Mouse (Mus musculus) left cerebral cortex, postnatal 14 days (tissue): ENCODE data around the gene Nasp. TPM values are rescaled to one million over a fixed set of nuclear protein-coding genes. Genes with fewer than 3 reads are reported as not detected.
"Not testable (repeated sequence)": the region's sequence is repeated elsewhere in the genome, so short reads cannot be mapped to it uniquely, and the experiment has no call there.

Experiments used
- DNase-seq, 2 experiments: peaks; one replicate each; pipeline ENCODE4 v3.0.0; 2021 to 2022; ENCODE audit warnings: low spot score in 2 of 2, mixed read lengths in 1 of 2
- intact Hi-C: fragments of 180-260 bp; cut with DNase I; formaldehyde crosslinking; loops from one replicate; pipeline ENCODE4 v1.15.1; 2025
- long read RNA-seq, 2 experiments: library from polyadenylated mRNA; stranded (forward); transcript quantifications; one replicate each; pipeline ENCODE4 v2.0.0; 2021
- total RNA-seq, 2 experiments: library from RNA; stranded (reverse); gene quantifications; 2 replicates each; pipeline ENCODE4 v1.2.3; 2021

Gene Nasp
- 10 to 100 TPM; 47.6 to 49.9 TPM for total RNA-seq
- long read RNA-seq, experiment 1, transcript Nasp-202 (14 exons, 2,118 nt) = major isoform, 19 of 32 reads
- long read RNA-seq, experiment 1, partial matches to known transcripts = 8 of 32 reads
- long read RNA-seq, experiment 1, other reads (novel, unspliced or antisense) = 4 of 32 reads
- long read RNA-seq, experiment 2, transcript Nasp-202 (14 exons, 2,118 nt) = major isoform, 12 of 22 reads
- long read RNA-seq, experiment 2, partial matches to known transcripts = 7 of 22 reads
- long read RNA-seq, experiment 2, other reads (novel, unspliced or antisense) = 2 of 22 reads

GRCm38 (mm10) chr4:116627722-116628662, at the start of gene Nasp:
Gene Nasp, minus strand, starts transcription at chr4:116627941.
- intact Hi-C loops = no loop called here
- DNase-seq = peak; percentile 85 to 88

GRCm38 (mm10) chr4:116676027-116676426, 48.3 kb upstream of the Nasp start:
- intact Hi-C loops = no loop called here
- DNase-seq = no peak

- DNase-seq, intact Hi-C loops: not testable (repeated sequence)
Measured at GRCm38 (mm10) chr4:116674761-116675160, 47.0 kb upstream of the Nasp start.

DNA sequence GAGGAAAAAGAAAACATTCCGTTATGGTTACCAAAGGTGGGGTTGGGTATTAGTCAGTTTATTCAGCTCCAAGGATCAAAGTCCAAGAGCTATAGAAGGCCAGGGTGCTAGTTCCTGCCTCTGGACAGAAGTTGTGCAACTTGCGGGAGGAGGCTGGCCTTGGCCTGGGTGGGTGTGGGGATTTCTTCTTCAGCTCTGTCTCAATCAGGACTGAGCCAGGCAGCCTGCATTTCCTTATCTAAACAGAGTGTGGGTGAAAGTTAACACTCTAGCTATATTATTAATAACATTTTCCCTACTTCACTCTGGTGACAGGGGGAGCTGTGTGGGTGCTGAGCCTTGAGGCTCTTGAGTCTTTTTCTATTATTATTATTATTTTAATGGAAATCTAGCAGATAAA, 45.0 kb upstream of the Nasp start:
- DNase-seq = no peak
- intact Hi-C loops = no loop called here

- DNase-seq = no peak
- intact Hi-C loops = no loop called here
Measured at GRCm38 (mm10) chr4:116669291-116669690, 41.5 kb upstream of the Nasp start.

- DNase-seq = no peak
Measured at GRCm38 (mm10) chr4:116668145-116668544, 40.4 kb upstream of the Nasp start.

DNA sequence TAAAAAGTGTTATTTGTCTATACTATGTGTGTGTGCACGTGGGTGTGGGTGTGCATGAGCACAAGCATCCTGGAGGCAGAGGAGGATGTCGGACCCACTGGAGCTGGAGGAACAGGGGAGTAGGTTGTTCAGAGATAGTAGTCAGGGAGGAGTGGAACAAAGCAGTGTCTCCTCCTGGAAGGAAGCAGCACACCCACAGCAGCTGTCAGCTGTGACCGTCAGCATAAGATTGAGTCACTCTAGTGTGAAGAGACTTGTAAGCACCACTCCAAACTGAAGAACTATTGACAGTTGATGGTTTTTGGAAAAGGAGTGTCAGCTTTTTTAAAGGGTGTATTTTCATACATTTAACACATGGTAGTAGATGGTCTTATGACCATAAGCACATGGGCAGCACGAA, 38.9 kb upstream of the Nasp start:
- DNase-seq = no peak

More at GRCm38 (mm10) chr4:116668145-116668544, 40.4 kb upstream of the Nasp start:
- intact Hi-C loops = no loop called here

DNA sequence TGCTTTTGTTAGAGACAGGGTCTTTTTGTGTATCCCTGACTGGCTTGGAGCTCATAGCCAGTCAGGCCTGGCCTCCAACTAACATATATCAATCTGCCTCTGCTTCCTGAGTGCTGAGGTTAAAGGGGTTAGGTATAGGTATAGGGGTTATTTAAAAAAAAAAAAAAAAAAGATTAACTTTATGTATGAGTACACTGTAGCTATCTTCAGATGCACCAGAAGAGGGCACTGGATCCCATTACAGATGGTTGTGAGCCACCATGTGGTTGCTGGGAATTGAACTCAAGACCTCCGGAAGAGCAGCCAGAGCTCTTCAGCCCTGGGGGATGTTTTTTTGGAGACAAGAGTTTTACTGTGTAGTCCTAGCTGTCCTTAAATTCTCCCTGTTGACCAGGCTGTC, 34.3 kb upstream of the Nasp start:
- no peak for DNase-seq
- intact Hi-C loops = no loop called here

More for the DNA sequence above, 38.9 kb upstream of the Nasp start:
- intact Hi-C loops = no loop called here

DNA sequence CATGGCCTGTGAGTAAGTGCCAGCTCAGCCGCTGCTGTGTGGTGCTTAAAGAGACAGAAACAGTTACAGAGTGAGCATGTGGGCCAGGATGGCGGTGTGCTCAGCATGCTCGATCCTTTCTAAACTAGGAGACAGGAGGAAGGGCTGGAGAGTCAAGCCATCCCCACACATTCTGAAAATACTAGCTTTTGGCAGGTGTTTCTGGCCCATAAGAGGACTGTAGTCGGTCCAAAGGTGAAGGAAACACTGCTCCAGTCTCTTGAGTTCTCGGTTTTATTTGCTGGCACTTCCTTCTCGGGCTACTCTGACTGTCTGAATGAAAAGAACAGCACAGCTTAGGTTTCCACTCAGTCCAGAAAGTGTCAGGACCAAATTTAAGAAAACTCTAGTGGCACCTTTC, 33.1 kb upstream of the Nasp start:
- no peak for DNase-seq
- intact Hi-C loops = no loop called here

DNA sequence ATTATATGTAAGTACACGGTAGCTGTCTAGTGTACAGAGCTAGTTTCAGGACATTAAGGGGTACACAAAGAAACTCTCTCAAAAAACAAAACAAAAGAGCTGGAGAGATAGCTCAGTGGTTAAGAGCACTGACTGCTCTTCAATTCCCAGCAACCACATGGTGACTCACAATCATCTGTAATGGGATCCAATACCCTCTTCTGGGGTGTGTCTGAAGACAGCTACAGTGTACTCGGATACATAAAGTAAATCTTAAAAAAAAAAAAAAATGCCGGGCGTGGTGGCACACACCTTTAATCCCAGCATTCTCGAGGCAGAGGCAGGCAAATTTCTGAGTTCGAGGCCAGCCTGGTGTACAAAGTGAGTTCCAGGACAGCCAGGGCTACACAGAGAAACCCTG, 32.2 kb upstream of the Nasp start:
- DNase-seq, intact Hi-C loops: not testable (repeated sequence)

GRCm38 (mm10) chr4:116659474-116659873, 31.7 kb upstream of the Nasp start:
- intact Hi-C loops = no loop called here
- peak in 1 of 2 experiments; percentile 25 for DNase-seq

GRCm38 (mm10) chr4:116657971-116658370, 30.2 kb upstream of the Nasp start:
- DNase-seq = no peak

GRCm38 (mm10) chr4:116655658-116656057, 27.9 kb upstream of the Nasp start:
- intact Hi-C loops = no loop called here
- DNase-seq = no peak

More at GRCm38 (mm10) chr4:116657971-116658370, 30.2 kb upstream of the Nasp start:
- intact Hi-C loops = no loop called here

- DNase-seq = no peak
- intact Hi-C loops = no loop called here
Measured at GRCm38 (mm10) chr4:116655100-116655499, 27.4 kb upstream of the Nasp start.

- DNase-seq = no peak
- intact Hi-C loops = no loop called here
Measured at GRCm38 (mm10) chr4:116653228-116653627, 25.5 kb upstream of the Nasp start.

- intact Hi-C loops = no loop called here
- no peak for DNase-seq
Measured at GRCm38 (mm10) chr4:116651797-116652135, 24.0 kb upstream of the Nasp start.

- intact Hi-C loops = no loop called here
Measured at GRCm38 (mm10) chr4:116650924-116651796, 23.4 kb upstream of the Nasp start, which contains the start of gene Akr1a1. Gene Akr1a1, minus strand, starts transcription at chr4:116651680.

DNA sequence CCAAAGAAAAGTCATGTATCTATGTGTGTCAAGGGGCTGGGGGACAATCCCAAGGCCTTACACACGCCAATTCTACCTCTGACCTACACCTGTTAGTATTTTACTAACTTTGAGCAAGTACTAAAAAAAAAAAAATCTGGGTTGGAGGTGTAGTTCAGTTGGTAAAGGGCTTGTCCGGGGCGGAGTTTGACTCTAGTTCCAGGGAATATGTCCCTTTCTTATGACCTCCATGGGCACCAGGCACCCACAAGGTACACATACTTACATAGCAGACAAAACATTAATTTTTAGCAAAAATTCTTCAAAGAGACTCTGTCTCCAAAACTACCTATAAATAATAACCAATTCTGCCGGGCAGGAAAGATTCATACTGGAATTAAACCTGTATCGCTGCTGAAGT, 22.6 kb upstream of the Nasp start:
- no peak for DNase-seq
- intact Hi-C loops = no loop called here

More at GRCm38 (mm10) chr4:116650924-116651796, 23.4 kb upstream of the Nasp start, which contains the start of gene Akr1a1:
- peak; percentile 91 to 94 for DNase-seq

GRCm38 (mm10) chr4:116649411-116649810, 21.7 kb upstream of the Nasp start:
- intact Hi-C loops = loop anchor here (5.0 kb wide), 1 partner anchor 38 kb away; the partner anchor contains the start of gene Prdx1
- no peak for DNase-seq
